In genomic region chr17:86484087-86484737, GRCm38 (mm10) we compare ENCODE assay signal across 9 mouse cellular contexts. TPM values are rescaled to one million over a fixed set of nuclear protein-coding genes. Genes with fewer than 3 reads are reported as not detected.
DNase-seq lines count a peak whose midpoint lies in the region; ATAC-seq and TF ChIP-seq lines count a peak whose summit lies in the region.
"Had no signal": no experiment of that assay in that cellular context is flagged by ENCODE, and none has a peak within 500 bp of the region (broad histone marks: within the 10 kb centered on the region; RNA-seq: fewer than 3 reads in every experiment).

No protein-coding gene starts in this region.

- peak; percentile 74 for TF ChIP-seq CTCF in cerebellum, adult 2 months (IDR thresholded peaks at IDR 0.05; ENCODE audit: borderline replicate concordance, insufficient read depth, low read depth, low read length)

- peak; percentile 90 for DNase-seq in NIH3T3 (ENCODE audit: low read depth)
- DNase-seq in cerebellum, adult 2 months = peak; percentile 69 to 77
- DNase-seq in gastrocnemius, adult 18-20 months (ENCODE audit: low spot score) = peak; percentile 86
- peak; percentile 88 for DNase-seq in intestine, embryonic 14.5 days (ENCODE audit: low spot score)
- peak; percentile 62 to 69 for DNase-seq in left cerebral cortex, adult 8-10 months (ENCODE audit: low spot score in 2 of 2)
- DNase-seq in right cerebral cortex, postnatal 36 days (ENCODE audit: low spot score in 2 of 2) = peak; percentile 49 to 58
- peak; percentile 75 to 83 for DNase-seq in urinary bladder, postnatal 36 days (ENCODE audit: low spot score in 2 of 2)

- 11% methylated on average over 3 of the region's 3 CpGs for WGBS in cerebellum, adult 2 months
- WGBS in intestine, embryonic 14.5 days = 14% methylated on average over 3 of the region's 3 CpGs

- H3K9me3 ChIP-seq in intestine, embryonic 14.5 days (ENCODE audit: control insufficient read depth, low read length) = no peaks in the 10 kb centered on the region
- H3K9me3 ChIP-seq: lung, embryonic 15.5 days had no signal

- no peaks in the 10 kb centered on the region for H3K27me3 ChIP-seq in cerebellum, adult 2 months (ENCODE audit: control insufficient read depth, insufficient read depth, low read length)
- H3K27me3 ChIP-seq in intestine, embryonic 14.5 days (replicated peaks; ENCODE audit: control insufficient read depth, insufficient read depth, low read length) = no peaks in the 10 kb centered on the region
- H3K27me3 ChIP-seq: lung, embryonic 15.5 days had no signal

- peaks cover 4% of the 10 kb centered on the region; the same call in 1 of the 2 replicates for H3K4me1 ChIP-seq in cerebellum, adult 2 months (ENCODE audit: control insufficient read depth, insufficient read depth, low read length)
- no peaks in the 10 kb centered on the region for H3K4me1 ChIP-seq in intestine, embryonic 14.5 days (replicated peaks; ENCODE audit: control insufficient read depth, insufficient read depth, low read length)
- H3K4me1 ChIP-seq: lung, embryonic 15.5 days had no signal

- H3K27ac ChIP-seq in cerebellum, adult 2 months (ENCODE audit: insufficient read depth, low read length) = no peak overlapping the region
- H3K27ac ChIP-seq in intestine, embryonic 14.5 days (ENCODE audit: low read depth) = no peak overlapping the region
- H3K27ac ChIP-seq: lung, embryonic 15.5 days had no signal

- peak; percentile 27; the same call in 1 of the 2 replicates for ATAC-seq in intestine, embryonic 14.5 days (replicated peaks; ENCODE audit: low FRiP score, low TSS enrichment, low read depth)
- peak; percentile 60 for ATAC-seq in megakaryocyte-erythroid progenitor cell, adult 5-6 weeks (replicated peaks; ENCODE audit: low FRiP score, low TSS enrichment, poor library complexity, severe bottlenecking)

- TF ChIP-seq POLR2A in cerebellum, adult 2 months (IDR thresholded peaks at IDR 0.05; ENCODE audit: borderline replicate concordance, insufficient read depth, low read length) = no peak

- no peak overlapping the region for H3K4me2 ChIP-seq in intestine, embryonic 14.5 days (ENCODE audit: low read length)
- H3K4me2 ChIP-seq: lung, embryonic 15.5 days had no signal

- no peak overlapping the region for H3K4me3 ChIP-seq in cerebellum, adult 2 months (replicated peaks; ENCODE audit: insufficient read depth, low read depth, low read length)
- no peak overlapping the region for H3K4me3 ChIP-seq in intestine, embryonic 14.5 days (ENCODE audit: low read depth, low read length)
- H3K4me3 ChIP-seq: lung, embryonic 15.5 days had no signal

- no peak overlapping the region for H3K9ac ChIP-seq in intestine, embryonic 14.5 days (ENCODE audit: low read length)
- H3K9ac ChIP-seq: lung, embryonic 15.5 days had no signal

- no peaks in the 10 kb centered on the region for H3K36me3 ChIP-seq in intestine, embryonic 14.5 days (ENCODE audit: control insufficient read depth, insufficient read depth, low read length)
- H3K36me3 ChIP-seq: lung, embryonic 15.5 days had no signal

RNA-seq across cellular contexts. Expression of gene Gm10309, which starts 20.8 kb away (rescaled TPM):
- 0.06 TPM in 1 of 2 replicates, not detected in the other for polyA plus RNA-seq in cerebellum, adult 2 months (2012; rRNA removed)
- total RNA-seq in gastrocnemius, adult 18-20 months (2021) = under 1 TPM in 1 of 2 experiments, not detected in 1; 0.11 TPM
- 0.08 and 0.57 TPM in 2 replicates for polyA plus RNA-seq in intestine, embryonic 14.5 days (2014; fragmentation: Nextera tagmentation; extraction: Ambion mirVana)
- not detected for total RNA-seq in left cerebral cortex, adult 8-10 months (2022)
- not detected in 2 replicates for total RNA-seq in megakaryocyte-erythroid progenitor cell, adult 5-6 weeks (2014; fragmentation: Nextera tagmentation)
- total RNA-seq in megakaryocyte-erythroid progenitor cell, adult 5-6 weeks (2017) = not detected in 2 replicates
